Mouse (Mus musculus): ENCODE results near the gene Slc7a12.

Gene Slc7a12
- long read RNA-seq, experiment 1, result 0 reads
- long read RNA-seq, experiment 2, result 0 reads

- intact Hi-C loops (cut with DNase I), result no loop called here
These were observed at the start of gene Slc7a12 for GRCm38 (mm10) chr3:14480397-14480796. Gene Slc7a12, plus strand, starts transcription at chr3:14480697.

GRCm38 (mm10) chr3:14432381-14432780 is 48.1 kb upstream of the Slc7a12 start:
- intact Hi-C loops (cut with DNase I), result no loop called here

- intact Hi-C loops (cut with DNase I), result no loop called here
These were observed 34.5 kb upstream of the Slc7a12 start for GRCm38 (mm10) chr3:14446015-14446414.

- intact Hi-C loops (cut with DNase I), result no loop called here
These were observed 33.8 kb upstream of the Slc7a12 start for GRCm38 (mm10) chr3:14446691-14447090.

Data from adrenal gland (tissue).